Mouse (Mus musculus) kidney, postnatal 0 days (tissue): ENCODE results near the gene Tmed3. TPM values are rescaled to one million over a fixed set of nuclear protein-coding genes. Genes with fewer than 3 reads are reported as not detected.

Experiments used
- ATAC-seq: fragments of 200-750 bp; cut with Nextera tagmentation; replicated peaks from 2 replicates; pipeline ENCODE4 v1.8.0; 2017; ENCODE audit warnings: low read depth, moderate number of reproducible peaks, moderate TSS enrichment, moderate library complexity; ENCODE audit not compliant: low FRiP score
- DNase-seq: peaks from one replicate; pipeline ENCODE4 v3.0.0-alpha.2; 2016; ENCODE audit warnings: low spot score
- H3K27ac ChIP-seq: fragments of 300-500 bp; sonication (generic); 2 replicates; pipeline ENCODE4 v1.5.1; 2014; ENCODE audit warnings: mild to moderate bottlenecking
- H3K27me3 ChIP-seq: fragments of 300-500 bp; sonication (generic); 2 replicates; pipeline ENCODE4 v1.6.1; 2014; ENCODE audit warnings: low read length, mixed read lengths; ENCODE audit not compliant: insufficient read depth
- H3K36me3 ChIP-seq: fragments of 300-500 bp; sonication (generic); 2 replicates; pipeline ENCODE4 v1.6.1; 2014; ENCODE audit warnings: low read length, mixed read lengths; ENCODE audit not compliant: insufficient read depth
- H3K4me1 ChIP-seq: fragments of 300-500 bp; sonication (generic); replicated peaks from 2 replicates; pipeline ENCODE4 v1.6.1; 2014; ENCODE audit warnings: antibody characterized with exemption, low read length, mixed read lengths; ENCODE audit not compliant: insufficient read depth
- H3K4me2 ChIP-seq: fragments of 300-500 bp; sonication (generic); 2 replicates; pipeline ENCODE4 v1.6.1; 2014; ENCODE audit warnings: mild to moderate bottlenecking, low read length, moderate library complexity, mixed read lengths
- H3K4me3 ChIP-seq: fragments of 300-500 bp; sonication (generic); replicated peaks from 2 replicates; pipeline ENCODE4 v1.5.1; 2014; ENCODE audit warnings: low read depth, low read length
- H3K9ac ChIP-seq: fragments of 300-500 bp; sonication (generic); 2 replicates; pipeline ENCODE4 v1.6.1; 2014; ENCODE audit warnings: low read depth, low read length
- H3K9me3 ChIP-seq: fragments of 300-500 bp; sonication (generic); replicated peaks from 2 replicates; pipeline ENCODE4 v1.6.1; 2016; ENCODE audit warnings: low read length, inconsistent platforms, mixed read lengths
- CTCF ChIP-seq: IDR thresholded peaks from 2 replicates; pipeline ENCODE4 v1.5.1; 2016; ENCODE audit warnings: antibody characterized with exemption, low read depth, mild to moderate bottlenecking, moderate library complexity
- WGBS: fragments of 180-500 bp; shearing (Covaris S2); extraction: QIAGEN DNeasy Blood & Tissue Kit; methylation state at CpG from one replicate; pipeline ENCODE4 v1.1.7; 2014; 5-methylcytosine and 5-hydroxymethylcytosine counted together
- polyA plus RNA-seq: library from polyadenylated mRNA; unstranded; fragments of >200 nt; fragmentation: Nextera tagmentation; extraction: Ambion mirVana; gene quantifications from 2 replicates; pipeline ENCODE4 v1.2.1, GENCODE M21; 2015

Gene Tmed3
- polyA plus RNA-seq, 1 experiment from 2014 or later: 96.9 TPM

- no peak for DNase-seq
- peak overlapping the region; percentile 94 for H3K4me2 ChIP-seq
- H3K36me3 ChIP-seq: 0 out of 2 replicates have a peak, but pooled peaks cover 8% of the 10 kb centered on the region
- peak overlapping the region; percentile 70; the same call in 1 of the 2 replicates for H3K27ac ChIP-seq
- H3K4me1 ChIP-seq: peaks cover 10% of the 10 kb centered on the region; the same call in 1 of the 2 replicates
- no peak for TF ChIP-seq CTCF
- peak overlapping the region; percentile 70; the same call in 1 of the 2 replicates for H3K9ac ChIP-seq
- WGBS: 7% methylated on average over 10 of the region's 10 CpGs
- H3K4me3 ChIP-seq: peak overlapping the region; percentile 57
- ATAC-seq: peak; percentile 29; the same call in 1 of the 2 replicates
- H3K27me3 ChIP-seq: no peaks in the 10 kb centered on the region
- H3K9me3 ChIP-seq: no peaks in the 10 kb centered on the region
Observed at GRCm38 (mm10) chr9:89705197-89705533, 297 bp upstream of the Tmed3 start.

- peaks cover 23% of the 10 kb centered on the region; the same call in 1 of the 2 replicates for H3K36me3 ChIP-seq
- H3K27ac ChIP-seq: no peak overlapping the region
- H3K9me3 ChIP-seq: no peaks in the 10 kb centered on the region
- H3K27me3 ChIP-seq: no peaks in the 10 kb centered on the region
- no peak for DNase-seq
- no peak overlapping the region for H3K4me2 ChIP-seq
- H3K9ac ChIP-seq: no peak overlapping the region
- WGBS: 100% methylated on average over 2 of the region's 2 CpGs
- H3K4me1 ChIP-seq: peaks cover 10% of the 10 kb centered on the region; the same call in 1 of the 2 replicates
- no peak for TF ChIP-seq CTCF
- no peak overlapping the region for H3K4me3 ChIP-seq
- no peak for ATAC-seq
Observed at GRCm38 (mm10) chr9:89700910-89701457, 3.9 kb downstream of the Tmed3 start.

DNA sequence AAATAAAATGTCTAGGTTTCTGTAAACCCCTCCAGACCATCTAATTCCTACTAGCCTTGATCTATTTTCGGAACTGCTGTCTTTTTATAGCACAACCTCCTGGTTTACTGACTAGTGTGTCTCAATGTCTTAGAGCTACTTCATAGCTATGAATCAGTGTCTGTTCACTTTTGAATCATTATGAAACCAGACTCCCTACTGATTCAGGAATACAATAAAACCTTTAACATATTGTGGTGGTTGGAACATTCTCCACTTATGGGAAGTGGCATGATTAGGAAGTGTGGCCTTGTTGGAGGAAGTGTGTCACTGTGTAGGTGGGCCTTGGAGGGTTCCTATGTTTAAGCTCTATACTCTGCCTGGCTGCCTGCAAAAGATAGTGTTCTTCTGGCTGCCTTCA is 9.7 kb downstream of the Tmed3 start:
- ATAC-seq: no peak
- Histone ChIP-seq H3K9ac (no peak overlapping the region), H3K27ac (no peak overlapping the region), H3K4me2 (no peak overlapping the region), H3K4me3 (no peak overlapping the region), H3K27me3 (no peaks in the 10 kb centered on the region), H3K36me3 (peaks cover 15% of the 10 kb centered on the region; the same call in 1 of the 2 replicates), H3K4me1 (no peaks in the 10 kb centered on the region), H3K9me3 (no peaks in the 10 kb centered on the region)
- DNase-seq: no peak
- 83% methylated on average over 1 of the region's 1 CpGs for WGBS
- TF ChIP-seq CTCF: no peak

GRCm38 (mm10) chr9:89693670-89694069 is 11.2 kb downstream of the Tmed3 start:
- 0 out of 2 replicates have a peak, but pooled peaks cover 3% of the 10 kb centered on the region for H3K36me3 ChIP-seq
- 91% methylated on average over 2 of the region's 2 CpGs for WGBS
- no peak for TF ChIP-seq CTCF
- no peaks in the 10 kb centered on the region for H3K27me3 ChIP-seq
- no peak overlapping the region for H3K4me3 ChIP-seq
- ATAC-seq (no peak), DNase-seq (no peak)
- no peaks in the 10 kb centered on the region for H3K9me3 ChIP-seq
- H3K27ac ChIP-seq: no peak overlapping the region
- H3K4me2 ChIP-seq: no peak overlapping the region
- H3K4me1 ChIP-seq: no peaks in the 10 kb centered on the region
- no peak overlapping the region for H3K9ac ChIP-seq

DNA sequence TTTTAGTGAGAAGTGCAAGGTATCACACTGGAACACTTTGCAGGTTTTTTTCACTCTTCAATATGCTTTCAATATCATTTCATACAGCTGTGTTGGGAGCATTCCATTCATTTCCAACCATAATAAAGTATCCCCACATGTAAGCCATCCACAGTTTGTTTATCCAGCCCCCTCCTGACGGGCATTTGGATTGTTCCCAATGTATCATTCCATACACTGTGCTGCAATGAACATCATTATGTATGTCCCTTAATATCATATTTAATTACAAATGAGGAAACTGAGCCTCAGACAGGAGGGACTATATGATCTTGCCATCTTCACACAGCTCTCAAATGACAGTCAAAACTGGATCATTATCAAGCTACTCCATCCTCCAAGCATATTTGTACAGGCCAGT is 15.7 kb downstream of the Tmed3 start:
- 46% methylated on average over 1 of the region's 1 CpGs for WGBS
- no peaks in the 10 kb centered on the region for H3K36me3 ChIP-seq

GRCm38 (mm10) chr9:89687503-89688226 is 17.2 kb downstream of the Tmed3 start:
- Histone ChIP-seq H3K36me3 (no peaks in the 10 kb centered on the region), H3K4me3 (no peak overlapping the region), H3K4me2 (no peak overlapping the region), H3K9me3 (no peaks in the 10 kb centered on the region), H3K4me1 (no peaks in the 10 kb centered on the region), H3K27me3 (no peaks in the 10 kb centered on the region), H3K9ac (no peak overlapping the region), H3K27ac (no peak overlapping the region)
- peak; percentile 76 for TF ChIP-seq CTCF
- 55% methylated on average over 10 of the region's 10 CpGs for WGBS
- ATAC-seq (no peak), DNase-seq (peak; percentile 50)

More for the DNA sequence above, 15.7 kb downstream of the Tmed3 start:
- no peaks in the 10 kb centered on the region for H3K4me1 ChIP-seq
- H3K4me2 ChIP-seq: no peak overlapping the region
- TF ChIP-seq CTCF: no peak
- H3K9ac ChIP-seq: no peak overlapping the region
- ATAC-seq (no peak), DNase-seq (no peak)
- no peak overlapping the region for H3K4me3 ChIP-seq
- no peaks in the 10 kb centered on the region for H3K9me3 ChIP-seq
- no peak overlapping the region for H3K27ac ChIP-seq
- no peaks in the 10 kb centered on the region for H3K27me3 ChIP-seq
